Mouse (Mus musculus): ENCODE results near the gene Arhgef1. TPM values are rescaled to one million over a fixed set of nuclear protein-coding genes. Genes with fewer than 3 reads are reported as not detected.
"Not testable (repeated sequence)": the region's sequence is repeated elsewhere in the genome, so short reads cannot be mapped to it uniquely, and the experiment has no call there.

The Arhgef1 gene
- total RNA-seq, 2 experiments from 2014 or later: 57.9 to 98.4 TPM

DNA sequence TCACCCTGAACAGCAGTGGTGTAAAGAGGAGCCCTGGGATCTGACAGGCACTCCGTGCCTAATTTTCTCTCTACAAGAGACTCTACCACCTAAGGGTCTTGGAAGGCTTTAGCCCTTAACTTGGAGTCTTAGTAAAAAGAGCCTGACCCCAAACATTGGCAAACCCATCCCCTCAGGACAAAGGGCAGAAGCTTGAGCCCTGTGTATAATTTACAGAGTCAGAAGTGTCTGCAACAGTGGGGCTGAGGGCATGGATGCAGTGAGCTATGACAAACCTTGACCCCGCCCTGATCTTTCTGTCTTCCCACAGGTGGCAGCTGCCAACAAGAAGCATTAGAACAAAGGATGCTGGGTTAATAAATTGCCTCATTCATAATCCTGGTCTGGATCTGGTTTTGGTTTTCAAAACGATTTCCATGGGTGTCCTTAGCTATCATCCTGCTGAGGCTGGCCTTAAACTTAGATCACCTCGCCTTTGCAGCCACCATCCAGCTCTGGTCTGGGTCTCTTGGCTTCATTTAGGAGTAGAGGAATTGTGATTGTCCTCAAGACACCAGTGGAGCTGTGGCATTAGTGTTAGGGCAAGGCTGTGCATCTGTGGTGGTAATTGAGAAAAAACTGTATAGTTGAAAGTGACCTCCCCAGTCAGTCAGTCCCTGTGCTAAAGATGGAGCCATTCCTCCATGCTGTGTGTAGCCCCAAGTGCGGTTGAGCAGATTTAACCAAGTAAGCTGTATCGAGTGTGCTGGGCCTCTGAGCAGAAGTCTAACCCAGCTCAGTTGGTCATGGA is 13.1 kb upstream of the Arhgef1 start:
- DNase-seq (ENCODE audit: extremely low spot score in 1 of 2, low spot score in 1 of 2): no peak

DNA sequence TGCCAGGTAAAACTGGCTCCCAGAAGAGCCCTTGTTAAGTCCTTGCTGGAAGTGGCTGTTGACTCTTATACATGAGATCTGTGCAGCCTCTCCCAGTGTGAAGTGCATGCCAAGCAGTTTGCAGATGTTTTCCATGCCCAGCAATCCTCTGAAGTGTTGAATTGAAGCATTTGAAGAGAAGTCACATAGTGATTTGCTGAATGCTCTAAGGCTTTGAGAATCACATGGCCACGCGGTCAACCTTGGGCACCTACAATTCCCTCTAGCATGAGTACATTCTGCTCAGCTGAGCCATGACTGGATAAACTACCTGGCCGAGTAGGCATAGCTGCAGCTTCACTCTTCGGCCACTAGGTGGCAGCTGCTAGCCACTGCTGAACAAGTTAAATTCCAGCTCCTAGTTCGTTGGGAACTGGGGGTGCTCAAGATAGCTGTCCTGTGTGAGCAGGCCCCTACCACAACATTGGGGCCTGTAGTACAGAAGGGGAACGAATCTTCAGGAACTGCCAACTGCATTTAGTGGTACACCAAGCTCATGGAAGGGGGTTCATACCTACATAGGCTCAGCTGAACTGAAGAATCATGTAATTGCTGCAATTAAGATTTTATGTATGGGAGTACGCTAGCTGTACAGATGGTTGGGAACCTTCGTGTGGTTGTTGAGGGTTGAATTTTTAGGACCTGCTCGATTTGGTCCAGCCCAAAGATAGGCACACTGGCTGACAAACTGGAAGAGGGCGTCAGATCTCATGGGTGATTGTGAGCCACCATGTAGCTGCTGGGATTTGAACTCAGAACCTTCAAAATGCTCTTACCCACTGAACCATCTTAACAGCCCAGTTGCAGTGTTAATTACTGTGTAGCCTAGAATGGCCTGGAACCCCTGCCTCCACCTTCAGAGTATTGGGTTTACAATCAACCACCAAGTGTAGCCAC is 12.2 kb upstream of the Arhgef1 start:
- DNase-seq (ENCODE audit: extremely low spot score in 1 of 2, low spot score in 1 of 2): peak; percentile 50 to 70

DNA sequence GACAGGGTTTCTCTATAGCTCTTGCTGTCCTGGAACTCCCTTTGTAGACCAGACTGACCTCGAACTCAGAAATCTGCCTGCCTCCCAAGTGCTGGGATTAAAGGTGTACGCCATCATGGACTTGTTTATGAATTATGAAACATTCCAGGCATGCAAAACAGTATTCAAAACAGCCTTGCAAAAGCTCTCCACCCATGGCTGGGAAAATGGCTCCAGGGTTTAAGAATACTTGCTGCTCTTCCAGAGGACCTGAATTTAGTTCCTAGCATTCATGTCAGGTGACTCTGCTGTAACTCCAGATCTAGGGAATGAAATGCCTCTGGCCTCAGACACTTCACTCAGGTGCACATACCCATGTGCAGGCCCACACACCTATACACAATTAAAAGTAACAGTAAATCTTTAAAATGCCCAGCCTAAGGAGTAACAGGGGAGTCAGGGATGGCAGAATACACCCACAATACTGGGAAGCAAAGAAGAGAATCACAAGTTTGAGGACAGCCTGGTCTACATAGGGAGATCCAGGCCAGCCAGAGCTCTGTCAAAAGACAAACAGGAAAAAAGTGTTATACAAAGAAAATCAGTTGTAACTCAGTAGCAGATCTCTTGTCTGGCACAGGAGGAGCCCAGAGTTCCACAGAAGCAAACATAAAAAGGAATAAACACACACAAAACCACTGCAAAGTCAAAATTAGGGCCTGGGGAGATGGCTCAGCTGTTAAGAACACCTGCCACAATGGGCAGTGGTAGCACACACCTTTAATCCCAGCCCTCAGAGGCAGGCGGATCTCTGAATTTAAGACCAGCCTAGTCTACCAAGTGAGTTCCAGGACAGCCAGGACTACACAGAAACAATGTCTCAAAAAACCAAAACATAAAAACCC is 11.2 kb upstream of the Arhgef1 start:
- no peak for DNase-seq (ENCODE audit: extremely low spot score in 1 of 2, low spot score in 1 of 2)

DNA sequence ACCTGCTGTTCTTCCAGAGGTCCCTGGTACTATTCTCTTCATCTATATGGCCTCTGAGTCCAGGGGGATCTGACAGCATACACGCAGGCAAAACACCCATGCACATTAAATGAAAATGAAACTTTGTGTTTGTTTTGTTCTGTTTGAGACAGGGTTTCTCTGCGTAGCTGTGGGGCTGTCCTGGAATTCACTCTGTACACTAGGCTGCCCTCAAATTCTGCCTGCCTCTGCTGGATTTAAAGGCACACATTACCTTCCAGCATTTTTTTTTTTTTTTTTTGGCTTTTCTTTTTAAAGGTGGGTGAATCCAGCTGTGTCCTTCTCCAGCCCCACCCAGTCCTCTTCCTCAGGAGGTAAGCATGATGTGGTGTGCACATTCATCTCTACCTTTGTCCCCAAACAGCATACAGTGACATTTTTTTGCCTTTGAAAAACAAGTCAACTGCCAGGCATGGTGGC is 10.6 kb upstream of the Arhgef1 start:
- DNase-seq (ENCODE audit: extremely low spot score in 1 of 2, low spot score in 1 of 2): no peak

DNA sequence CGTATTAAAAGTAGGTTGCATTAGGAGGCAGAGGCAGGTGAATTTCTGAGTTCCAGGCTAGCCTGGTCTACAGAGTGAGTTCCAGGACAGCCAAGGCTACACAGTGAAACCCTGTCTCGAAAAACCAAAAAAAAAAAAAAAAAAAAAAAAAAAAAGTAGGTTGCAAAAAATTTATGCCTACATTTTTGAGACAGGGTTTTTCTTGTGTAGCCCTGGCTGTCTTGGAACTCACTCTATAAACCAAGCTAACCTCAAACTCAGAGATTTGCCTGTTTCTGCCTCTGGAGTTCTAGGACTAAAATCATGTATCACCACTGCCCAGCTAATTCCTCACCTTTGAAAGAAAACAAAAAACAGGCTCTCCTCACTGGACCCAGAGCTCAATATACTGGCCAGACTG is 7.0 kb upstream of the Arhgef1 start:
- DNase-seq (ENCODE audit: extremely low spot score in 1 of 2, low spot score in 1 of 2): not testable (repeated sequence)

DNA sequence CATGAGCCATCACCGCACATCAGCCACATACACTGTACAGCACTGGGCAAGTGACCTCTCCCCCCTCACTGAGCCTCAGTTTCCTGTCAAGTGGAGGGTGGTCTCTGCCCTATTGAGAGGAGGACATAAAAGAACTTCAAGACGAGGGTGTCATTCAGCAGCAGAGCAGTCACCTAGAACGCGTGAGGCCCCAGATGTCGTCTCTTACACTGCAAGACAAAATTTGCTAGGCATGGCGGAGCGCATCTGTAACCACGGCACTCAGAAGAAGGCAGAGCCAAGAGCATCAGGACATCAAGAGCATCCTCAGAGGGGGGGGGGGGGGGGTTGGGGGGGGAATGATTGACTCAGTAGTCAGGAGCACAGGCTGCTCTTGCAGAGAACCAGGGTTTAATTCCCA is 6.4 kb upstream of the Arhgef1 start:
- no peak for DNase-seq (ENCODE audit: extremely low spot score in 1 of 2, low spot score in 1 of 2)

DNA sequence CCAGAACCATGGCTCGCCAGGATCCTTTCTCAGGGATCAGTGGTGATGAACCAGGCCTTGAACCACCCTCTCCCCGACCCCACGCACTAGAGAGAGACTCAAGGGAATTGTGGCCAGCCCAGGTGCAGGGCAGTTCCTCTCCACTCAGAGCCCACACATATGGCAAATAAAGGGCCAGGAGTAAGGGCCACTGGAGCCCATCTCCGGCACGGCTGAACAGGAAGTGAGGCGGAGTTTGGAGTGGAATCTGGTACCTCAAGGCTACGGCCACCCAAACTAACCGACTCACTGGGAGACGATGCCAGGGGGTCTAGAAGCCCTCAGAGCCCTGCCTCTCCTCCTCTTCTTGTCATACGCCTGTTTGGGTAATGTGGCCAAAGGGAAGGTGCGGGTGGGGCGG is 5.5 kb upstream of the Arhgef1 start, which contains the start of gene Cd79a:
Cd79a (plus strand) TSS at position 158 of the 400 bp plus-strand sequence.
- DNase-seq (ENCODE audit: extremely low spot score in 1 of 2, low spot score in 1 of 2): no peak

DNA sequence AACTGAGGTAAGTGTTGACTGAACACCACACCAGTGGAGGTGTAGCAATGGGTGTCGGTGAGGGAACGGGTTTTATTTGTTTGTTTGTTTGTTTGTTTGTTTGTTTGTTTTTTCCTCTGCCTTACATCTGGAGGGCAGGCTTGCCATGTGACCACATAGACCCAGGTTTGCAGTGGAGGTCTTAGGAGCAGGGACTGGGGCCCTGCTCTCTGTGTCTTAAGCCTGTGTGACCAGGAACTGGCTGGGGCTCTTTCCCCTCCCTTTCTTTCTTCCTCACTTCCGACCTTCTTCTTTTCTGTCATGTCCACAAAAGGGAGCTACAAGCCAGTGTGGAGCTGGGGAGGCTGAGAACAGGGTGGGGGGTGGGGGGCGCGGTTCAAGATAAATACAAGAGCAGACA is 4.8 kb upstream of the Arhgef1 start:
- no peak for DNase-seq (ENCODE audit: extremely low spot score in 1 of 2, low spot score in 1 of 2)

DNA sequence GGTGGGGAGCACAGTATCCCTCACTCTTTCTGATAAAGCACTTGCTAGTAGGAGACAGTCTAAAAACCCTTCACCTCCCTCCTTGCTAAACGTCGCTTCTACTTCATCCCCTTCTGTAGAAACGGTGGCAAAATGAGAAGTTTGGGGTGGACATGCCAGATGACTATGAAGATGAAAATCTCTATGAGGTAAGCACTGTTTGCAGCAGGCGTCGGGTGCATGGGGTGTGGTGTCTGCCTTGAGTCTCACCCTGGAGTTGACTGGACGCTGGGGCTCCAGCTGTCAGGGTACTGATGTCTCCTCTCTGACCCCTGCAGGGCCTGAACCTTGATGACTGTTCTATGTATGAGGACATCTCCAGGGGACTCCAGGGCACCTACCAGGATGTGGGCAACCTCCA is 1.6 kb upstream of the Arhgef1 start:
- no peak for DNase-seq (ENCODE audit: extremely low spot score in 1 of 2, low spot score in 1 of 2)

DNA sequence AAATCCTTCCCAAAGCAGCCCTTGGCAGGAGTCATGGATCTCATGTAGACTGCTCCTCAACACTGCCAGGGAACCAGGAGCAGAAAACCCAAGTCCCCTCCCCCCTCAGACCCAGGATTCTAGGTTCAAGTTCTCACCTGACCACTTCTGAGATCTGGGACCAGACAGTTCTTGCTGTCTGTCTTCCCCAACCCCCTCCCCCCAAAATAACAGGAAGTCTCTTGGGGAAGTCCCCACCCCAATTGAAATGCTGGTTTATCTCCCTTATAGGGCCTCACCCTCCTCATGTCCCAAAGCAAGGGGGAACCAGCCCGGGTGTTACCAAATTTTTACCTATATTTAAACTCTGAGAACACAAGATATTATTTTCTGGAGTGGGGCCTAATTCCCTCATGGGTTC is 870 bp upstream of the Arhgef1 start:
- no peak for DNase-seq (ENCODE audit: extremely low spot score in 1 of 2, low spot score in 1 of 2)

DNA sequence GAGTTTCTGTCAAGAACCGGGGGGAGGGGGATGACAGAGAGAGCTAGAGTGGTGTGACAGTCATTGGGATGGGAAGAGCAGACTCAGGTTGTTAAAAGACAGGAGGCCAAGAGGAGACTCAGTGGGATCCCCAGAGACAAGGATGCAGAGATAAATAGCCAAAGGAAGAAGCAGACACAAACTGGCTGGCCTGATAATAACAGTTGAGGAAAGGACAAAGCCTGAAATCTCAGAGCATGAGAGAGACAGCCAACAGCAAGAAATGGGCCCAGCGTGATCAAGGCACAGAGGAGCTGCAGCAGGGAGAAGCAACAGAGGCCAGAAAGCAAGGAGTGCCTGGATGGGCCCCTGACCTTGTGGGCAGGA is 465 bp upstream of the Arhgef1 start:
- DNase-seq (ENCODE audit: extremely low spot score in 1 of 2, low spot score in 1 of 2): no peak

DNA sequence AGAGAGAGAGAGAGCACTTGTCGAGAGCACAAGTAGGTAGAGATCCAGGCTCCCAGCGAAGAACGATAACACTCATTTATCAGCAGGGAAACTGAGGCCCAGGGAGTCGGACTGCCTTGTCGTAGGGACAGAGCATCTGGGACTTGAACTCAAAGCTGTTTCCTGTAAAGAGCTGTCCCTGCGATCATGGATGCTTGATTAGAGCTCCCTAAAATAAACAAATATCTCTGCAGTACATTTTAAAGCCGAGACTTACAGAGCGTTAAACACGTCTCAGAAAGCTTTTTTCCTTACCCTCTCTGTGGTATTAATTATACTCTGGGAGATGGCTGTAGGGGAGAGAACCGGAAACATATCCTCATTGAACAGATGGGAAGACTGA is 723 bp downstream of the Arhgef1 start:
- DNase-seq (ENCODE audit: extremely low spot score in 1 of 2, low spot score in 1 of 2): no peak

DNA sequence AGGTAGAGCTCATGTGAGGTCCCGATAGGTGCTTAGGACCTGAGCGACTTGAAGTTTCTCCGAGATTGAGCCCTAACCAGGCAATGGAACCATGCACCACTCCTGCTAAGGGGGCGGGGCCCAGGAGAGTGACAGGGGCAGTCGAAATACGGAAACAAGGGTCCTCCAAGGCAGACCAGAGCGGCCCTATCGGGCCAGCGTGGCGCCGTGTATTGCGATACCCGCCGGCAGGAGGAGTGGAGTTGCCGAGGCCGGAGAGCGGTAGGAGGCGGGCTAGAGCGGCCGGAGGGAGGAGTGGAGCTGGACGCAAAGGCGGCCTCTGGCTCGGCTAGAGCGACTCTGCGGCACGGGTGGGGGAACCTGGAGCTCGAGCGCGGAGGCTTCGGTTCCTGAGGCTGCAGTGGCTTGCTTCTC is 1.4 kb downstream of the Arhgef1 start:
- DNase-seq (ENCODE audit: extremely low spot score in 1 of 2, low spot score in 1 of 2): peak; percentile 84 to 95

DNA sequence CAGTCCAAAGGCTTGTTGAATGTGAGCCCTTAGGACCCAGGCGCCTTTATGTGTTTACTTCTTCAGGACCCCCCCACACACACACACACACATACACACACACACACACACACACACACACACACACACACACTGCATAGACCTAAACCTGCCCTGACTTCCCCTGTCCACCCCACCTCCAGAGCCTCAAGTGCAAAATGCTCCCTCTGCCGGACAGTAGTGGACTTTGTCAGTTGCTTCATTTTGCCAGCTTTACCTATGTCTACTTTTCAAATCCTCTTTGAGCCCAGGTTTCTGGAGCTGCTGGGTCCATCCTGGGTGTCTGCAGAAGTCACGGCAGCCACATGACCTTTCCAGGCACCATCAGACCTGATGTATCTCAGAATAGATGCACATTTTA is 2.2 kb downstream of the Arhgef1 start:
- DNase-seq (ENCODE audit: extremely low spot score in 1 of 2, low spot score in 1 of 2): peak in 1 of 2 experiments; percentile 29

DNA sequence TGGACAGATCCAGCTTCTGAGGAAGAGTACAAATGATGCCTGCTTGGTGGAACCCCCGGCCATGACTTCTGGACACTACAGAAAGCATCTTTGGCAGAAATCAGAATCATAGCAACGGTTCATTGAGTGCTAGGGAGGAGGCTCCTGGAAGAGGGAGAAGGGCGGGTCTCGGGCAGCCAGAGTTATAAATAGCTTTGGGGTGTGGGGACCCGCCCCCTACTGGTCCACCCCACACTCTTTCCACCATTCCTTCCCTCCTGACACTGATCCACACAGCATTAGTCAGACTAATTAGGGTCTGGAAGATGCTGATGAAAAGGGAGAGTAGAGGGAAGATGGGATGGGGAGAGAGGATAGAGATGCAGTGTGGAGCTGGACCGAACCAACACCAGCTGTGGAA is 3.8 kb downstream of the Arhgef1 start:
- DNase-seq (ENCODE audit: extremely low spot score in 1 of 2, low spot score in 1 of 2): no peak

DNA sequence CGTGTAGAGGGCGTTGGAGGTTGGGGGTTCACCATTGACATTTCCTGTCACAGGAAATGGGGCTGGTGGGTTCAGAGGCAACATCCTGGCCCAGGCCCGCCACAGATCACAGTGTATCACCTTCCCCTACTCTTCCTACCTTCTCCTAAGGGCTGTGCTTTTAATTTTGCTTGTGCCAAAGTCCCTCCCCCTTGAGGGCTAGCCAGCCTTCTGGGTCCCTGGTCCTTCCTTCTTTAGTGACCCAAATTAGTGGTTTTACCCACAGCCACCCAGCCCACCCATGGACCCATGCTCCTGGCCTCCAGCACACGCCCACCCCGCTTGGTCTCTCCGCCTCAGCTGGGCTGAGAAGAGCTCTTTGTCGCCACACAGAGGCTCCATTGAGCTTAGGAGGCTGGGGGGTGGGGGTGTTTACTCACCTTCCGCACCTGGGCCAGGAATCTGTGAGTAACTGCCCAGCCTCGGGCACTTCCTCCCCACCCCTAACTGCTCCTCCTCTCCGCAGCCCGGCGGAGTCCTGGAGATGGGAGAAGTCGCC is 4.6 kb downstream of the Arhgef1 start:
- DNase-seq (ENCODE audit: extremely low spot score in 1 of 2, low spot score in 1 of 2): no peak

DNA sequence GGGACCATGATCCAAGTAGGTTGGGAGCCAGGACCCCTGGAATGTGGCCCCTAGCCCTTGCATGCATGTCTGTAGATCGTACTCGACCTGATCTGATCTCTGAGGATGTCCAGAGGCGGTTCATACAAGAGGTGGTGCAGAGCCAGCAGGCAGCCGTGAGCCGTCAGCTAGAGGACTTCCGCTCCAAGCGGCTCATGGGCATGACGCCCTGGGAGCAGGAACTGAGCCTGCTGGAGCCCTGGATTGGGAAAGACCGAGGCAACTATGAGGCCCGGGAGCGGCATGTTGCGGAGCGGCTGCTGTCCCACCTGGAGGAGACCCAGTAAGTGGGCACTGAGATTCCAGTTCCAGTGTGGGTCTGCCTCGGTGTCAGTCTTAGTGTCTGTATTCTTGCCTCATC is 9.8 kb downstream of the Arhgef1 start:
- no peak for DNase-seq (ENCODE audit: extremely low spot score in 1 of 2, low spot score in 1 of 2)

DNA sequence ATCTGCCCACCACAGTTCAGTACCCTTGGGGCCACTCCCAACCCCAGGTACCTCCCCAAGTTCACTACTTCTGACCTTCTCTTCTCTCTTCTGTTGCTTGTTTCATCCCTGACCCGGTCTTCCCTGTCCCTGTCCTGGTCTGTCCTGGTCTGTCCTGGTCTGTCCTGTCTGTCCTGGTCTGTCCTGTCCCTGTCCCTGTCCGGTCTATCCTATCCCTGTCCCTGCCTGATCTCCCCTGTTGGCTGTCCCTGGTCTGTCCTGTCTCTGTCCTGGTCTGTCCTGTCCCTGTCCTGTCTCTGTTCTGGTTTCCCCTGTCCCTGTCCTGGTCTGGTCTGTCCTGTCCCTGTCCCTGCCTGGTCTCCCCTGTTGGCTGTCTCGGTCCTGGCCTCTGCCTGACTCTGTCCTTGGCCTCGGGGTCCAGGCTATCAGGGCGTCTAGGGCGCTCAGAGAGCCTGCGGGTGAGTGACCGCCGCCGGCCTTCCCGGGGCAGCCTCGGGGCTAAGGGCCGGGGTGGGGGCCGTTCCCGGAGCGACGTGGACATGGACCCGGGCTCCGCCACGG is 16.1 kb downstream of the Arhgef1 start:
- no peak for DNase-seq (ENCODE audit: extremely low spot score in 1 of 2, low spot score in 1 of 2)

DNA sequence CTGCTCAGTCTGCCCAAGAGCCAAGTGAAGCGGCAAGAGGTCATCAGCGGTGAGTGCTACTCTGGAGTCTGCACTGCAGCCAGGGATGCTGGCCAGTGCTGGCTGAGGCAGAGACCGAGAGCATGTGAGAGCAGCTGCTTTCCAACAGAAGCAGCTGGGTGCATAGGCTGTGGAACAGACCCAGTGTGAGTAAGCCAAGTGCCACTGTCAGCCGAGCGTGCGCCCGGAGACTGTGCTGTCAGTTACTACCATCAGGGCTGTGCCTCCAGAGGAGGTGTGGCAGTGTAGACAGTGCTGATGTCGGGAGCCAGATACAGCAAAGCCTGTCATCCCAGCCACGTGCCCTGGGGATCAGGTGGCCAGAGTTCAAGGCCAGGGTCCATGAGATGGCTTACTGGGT is 17.0 kb downstream of the Arhgef1 start:
- peak in 1 of 2 experiments; percentile 39 for DNase-seq (ENCODE audit: extremely low spot score in 1 of 2, low spot score in 1 of 2)

DNA sequence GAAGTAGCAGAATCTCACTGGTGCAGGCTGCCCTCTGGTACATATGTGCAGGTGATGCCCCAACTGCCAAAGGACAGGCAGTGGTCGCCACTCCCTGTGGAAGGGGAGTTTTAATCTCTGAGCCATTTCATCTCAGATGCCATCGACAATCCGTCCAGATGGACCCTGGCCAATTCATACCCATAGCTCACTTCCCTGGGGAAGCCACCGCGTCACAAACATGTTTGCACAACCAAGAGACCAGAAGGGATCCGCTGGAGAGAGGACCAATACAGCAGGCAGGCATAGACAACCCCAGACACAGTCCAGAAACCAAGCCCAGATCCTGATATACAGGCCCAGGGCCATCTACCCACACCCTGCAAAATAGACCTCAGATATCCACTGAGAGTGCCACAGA is 27.8 kb downstream of the Arhgef1 start:
- DNase-seq (ENCODE audit: extremely low spot score in 1 of 2, low spot score in 1 of 2): no peak
